Mouse (Mus musculus) embryonic facial prominence, embryonic 11.5 days (tissue): ENCODE measurements at regions not wholly inside any gene's neighbourhood (a gene's known extent, or its start where the extent isn't known, plus 50 kb on each side); places are given as distances from the start of the nearest gene placed in this dataset.
A peak's percentile ranks its signal among the peaks of the same experiment; 100 is the strongest.
"Not testable (repeated sequence)": the region's sequence is repeated elsewhere in the genome, so short reads cannot be mapped to it uniquely, and the experiment has no call there.

Experiments
- ATAC-seq: fragments of 200-750 bp; cut with Nextera tagmentation; replicated peaks from 2 replicates; pipeline ENCODE4 v1.8.0; 2017; ENCODE audit warnings: low read depth; ENCODE audit not compliant: insufficient number of reproducible peaks, low FRiP score, low TSS enrichment
- DNase-seq: peaks from one replicate; pipeline ENCODE4 v3.0.0-alpha.2; 2015; ENCODE audit warnings: low spot score
- H3K27ac ChIP-seq: fragments of 300-500 bp; sonication (generic); replicated peaks from 2 replicates; pipeline ENCODE4 v1.5.1; 2014; ENCODE audit warnings: mild to moderate bottlenecking, low read depth, low read length, control low read depth
- H3K27me3 ChIP-seq: fragments of 300-500 bp; sonication (generic); 2 replicates; pipeline ENCODE4 v1.6.1; 2014; ENCODE audit warnings: mild to moderate bottlenecking, low read length, moderate library complexity, mixed read lengths; ENCODE audit not compliant: control insufficient read depth, insufficient read depth
- H3K36me3 ChIP-seq: fragments of 300-500 bp; sonication (generic); replicated peaks from 2 replicates; pipeline ENCODE4 v1.6.1; 2014; ENCODE audit warnings: low read depth, mild to moderate bottlenecking, low read length, moderate library complexity, mixed read lengths; ENCODE audit not compliant: control insufficient read depth, insufficient read depth
- H3K4me1 ChIP-seq: fragments of 300-500 bp; sonication (generic); 2 replicates; pipeline ENCODE4 v1.6.1; 2014; ENCODE audit warnings: low read length, mixed read lengths; ENCODE audit not compliant: control insufficient read depth, insufficient read depth
- H3K4me2 ChIP-seq: fragments of 300-500 bp; sonication (generic); 2 replicates; pipeline ENCODE4 v1.6.1; 2014; ENCODE audit warnings: low read depth, mild to moderate bottlenecking, control low read depth, low read length, moderate library complexity
- H3K4me3 ChIP-seq: fragments of 300-500 bp; sonication (generic); 2 replicates; pipeline ENCODE4 v1.5.1; 2014; ENCODE audit warnings: low read depth, low read length, control low read depth
- H3K9ac ChIP-seq: fragments of 300-500 bp; sonication (generic); replicated peaks from 2 replicates; pipeline ENCODE4 v1.6.1; 2014; ENCODE audit warnings: mild to moderate bottlenecking, control low read depth, low read length
- H3K9me3 ChIP-seq: fragments of 300-500 bp; sonication (generic); replicated peaks from 2 replicates; pipeline ENCODE4 v1.6.1; 2016; ENCODE audit warnings: mild to moderate bottlenecking, low read length, inconsistent platforms, mixed read lengths; ENCODE audit not compliant: control insufficient read depth
- WGBS: fragments of 180-500 bp; shearing (Covaris S2); extraction: QIAGEN DNeasy Blood & Tissue Kit; methylation state at CpG from one replicate; pipeline ENCODE4 v1.1.7; 2014; 5-methylcytosine and 5-hydroxymethylcytosine counted together

- no peak overlapping the region for H3K4me2 ChIP-seq
- DNase-seq, result no peak
- ATAC-seq, result no peak
- no peaks in the 10 kb centered on the region for H3K27me3 ChIP-seq
- H3K4me3 ChIP-seq, result no peak overlapping the region
- no peak overlapping the region for H3K9ac ChIP-seq
- H3K4me1 ChIP-seq, result no peaks in the 10 kb centered on the region
- no peak overlapping the region for H3K27ac ChIP-seq
- WGBS, result 78% methylated on average over 3 of the region's 3 CpGs
- H3K9me3 ChIP-seq, result no peaks in the 10 kb centered on the region
- no peaks in the 10 kb centered on the region for H3K36me3 ChIP-seq
Measured at GRCm38 (mm10) chr16:89718921-89719320, 147.9 kb upstream of the Krtap11-1 start.

GRCm38 (mm10) chr16:89715716-89716115 lies 144.7 kb upstream of the Krtap11-1 start:
- not testable (repeated sequence) for H3K27ac ChIP-seq, H3K4me3 ChIP-seq, H3K36me3 ChIP-seq, H3K27me3 ChIP-seq, H3K9ac ChIP-seq, H3K4me1 ChIP-seq, ATAC-seq, H3K9me3 ChIP-seq, H3K4me2 ChIP-seq, DNase-seq
- WGBS, result 87% methylated on average over 8 of the region's 8 CpGs

- H3K36me3 ChIP-seq, result no peaks in the 10 kb centered on the region
- no peaks in the 10 kb centered on the region for H3K4me1 ChIP-seq
- H3K9me3 ChIP-seq, result no peaks in the 10 kb centered on the region
- DNase-seq, result no peak
- no peak overlapping the region for H3K4me2 ChIP-seq
- no peak overlapping the region for H3K9ac ChIP-seq
- no peak overlapping the region for H3K4me3 ChIP-seq
- ATAC-seq, result no peak
- no peak overlapping the region for H3K27ac ChIP-seq
- WGBS, result 85% methylated on average over 6 of the region's 6 CpGs
- no peaks in the 10 kb centered on the region for H3K27me3 ChIP-seq
Measured at GRCm38 (mm10) chr16:89704316-89704715, 133.3 kb upstream of the Krtap11-1 start.

GRCm38 (mm10) chr16:89703158-89703557 lies 132.2 kb upstream of the Krtap11-1 start:
- no peaks in the 10 kb centered on the region for H3K4me1 ChIP-seq
- H3K9me3 ChIP-seq, result no peaks in the 10 kb centered on the region
- DNase-seq, result no peak
- H3K4me3 ChIP-seq, result no peak overlapping the region
- 66% methylated on average over 10 of the region's 10 CpGs for WGBS
- H3K36me3 ChIP-seq, result no peaks in the 10 kb centered on the region
- no peak overlapping the region for H3K4me2 ChIP-seq
- H3K27me3 ChIP-seq, result no peaks in the 10 kb centered on the region
- no peak overlapping the region for H3K9ac ChIP-seq
- ATAC-seq, result no peak
- H3K27ac ChIP-seq, result no peak overlapping the region

GRCm38 (mm10) chr16:89702406-89702805 lies 131.4 kb upstream of the Krtap11-1 start:
- Histone ChIP-seq H3K27me3 (no peaks in the 10 kb centered on the region), H3K27ac (no peak overlapping the region), H3K9me3 (no peaks in the 10 kb centered on the region), H3K4me2 (no peak overlapping the region), H3K4me3 (no peak overlapping the region), H3K9ac (no peak overlapping the region), H3K36me3 (no peaks in the 10 kb centered on the region), H3K4me1 (no peaks in the 10 kb centered on the region)
- WGBS, result 95% methylated on average over 2 of the region's 2 CpGs
- DNase-seq (no peak), ATAC-seq (no peak)

- Histone ChIP-seq H3K27ac (no peak overlapping the region), H3K4me1 (no peaks in the 10 kb centered on the region), H3K27me3 (no peaks in the 10 kb centered on the region), H3K36me3 (no peaks in the 10 kb centered on the region), H3K9me3 (no peaks in the 10 kb centered on the region), H3K4me2 (no peak overlapping the region), H3K9ac (no peak overlapping the region), H3K4me3 (no peak overlapping the region)
- no peak for ATAC-seq
- DNase-seq, result no peak
- WGBS, result 91% methylated on average over 8 of the region's 8 CpGs
Measured at GRCm38 (mm10) chr16:89701741-89702140, 130.8 kb upstream of the Krtap11-1 start.

GRCm38 (mm10) chr16:89699710-89700109 lies 128.7 kb upstream of the Krtap11-1 start:
- peak overlapping the region; percentile 25; the same call in 1 of the 2 replicates for H3K27ac ChIP-seq
- DNase-seq (peak; percentile 64), ATAC-seq (no peak; the same call in 1 of the 2 replicates)

DNA sequence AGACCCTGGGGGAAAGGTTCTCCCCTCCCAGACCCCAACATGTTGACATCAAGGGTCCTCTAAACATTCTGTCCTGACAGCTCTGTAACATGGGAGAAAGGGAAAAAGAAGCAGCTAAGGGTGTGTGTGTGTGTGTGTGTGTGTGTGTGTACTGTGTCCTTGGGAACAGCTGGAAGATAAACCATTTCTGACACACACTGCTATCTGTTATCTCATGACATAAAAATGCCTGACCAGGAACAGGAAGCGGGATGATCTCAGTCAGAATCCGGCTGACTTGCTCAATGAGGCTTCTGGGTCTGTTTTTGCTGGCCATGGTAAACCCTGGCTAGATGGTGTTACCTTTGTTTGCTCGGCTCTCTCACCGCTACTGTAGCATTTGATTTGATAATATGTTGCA lies 124.8 kb upstream of the Krtap11-1 start:
- ATAC-seq, result no peak
- H3K36me3 ChIP-seq, result no peaks in the 10 kb centered on the region
- H3K4me3 ChIP-seq, result no peak overlapping the region
- no peaks in the 10 kb centered on the region for H3K27me3 ChIP-seq
- 85% methylated on average over 4 of the region's 4 CpGs for WGBS
- no peak for DNase-seq
- H3K4me1 ChIP-seq, result no peaks in the 10 kb centered on the region
- H3K4me2 ChIP-seq, result no peak overlapping the region
- H3K9ac ChIP-seq, result no peak overlapping the region
- no peak overlapping the region for H3K27ac ChIP-seq
- no peaks in the 10 kb centered on the region for H3K9me3 ChIP-seq

More at GRCm38 (mm10) chr16:89699710-89700109, 128.7 kb upstream of the Krtap11-1 start:
- Histone ChIP-seq H3K4me1 (no peaks in the 10 kb centered on the region), H3K9ac (no peak overlapping the region), H3K4me2 (no peak overlapping the region), H3K27me3 (no peaks in the 10 kb centered on the region), H3K9me3 (no peaks in the 10 kb centered on the region), H3K36me3 (no peaks in the 10 kb centered on the region), H3K4me3 (no peak overlapping the region)
- WGBS, result 11% methylated on average over 2 of the region's 2 CpGs
